Mouse (Mus musculus) CD4-positive helper T cell, adult 2 months (primary cell): Measurements from ENCODE around the gene E130309D02Rik.

Experiments used
- DNase-seq: peaks from one replicate; pipeline ENCODE4 v3.0.0-alpha.2; 2012; ENCODE audit warnings: low read depth, missing footprints, low spot score

Gene E130309D02Rik

GRCm38 (mm10) chr5:143314730-143315513, at the start of gene E130309D02Rik:
Gene E130309D02Rik, minus strand, starts transcription at chr5:143315360.
- peak; percentile 91 for DNase-seq

DNA sequence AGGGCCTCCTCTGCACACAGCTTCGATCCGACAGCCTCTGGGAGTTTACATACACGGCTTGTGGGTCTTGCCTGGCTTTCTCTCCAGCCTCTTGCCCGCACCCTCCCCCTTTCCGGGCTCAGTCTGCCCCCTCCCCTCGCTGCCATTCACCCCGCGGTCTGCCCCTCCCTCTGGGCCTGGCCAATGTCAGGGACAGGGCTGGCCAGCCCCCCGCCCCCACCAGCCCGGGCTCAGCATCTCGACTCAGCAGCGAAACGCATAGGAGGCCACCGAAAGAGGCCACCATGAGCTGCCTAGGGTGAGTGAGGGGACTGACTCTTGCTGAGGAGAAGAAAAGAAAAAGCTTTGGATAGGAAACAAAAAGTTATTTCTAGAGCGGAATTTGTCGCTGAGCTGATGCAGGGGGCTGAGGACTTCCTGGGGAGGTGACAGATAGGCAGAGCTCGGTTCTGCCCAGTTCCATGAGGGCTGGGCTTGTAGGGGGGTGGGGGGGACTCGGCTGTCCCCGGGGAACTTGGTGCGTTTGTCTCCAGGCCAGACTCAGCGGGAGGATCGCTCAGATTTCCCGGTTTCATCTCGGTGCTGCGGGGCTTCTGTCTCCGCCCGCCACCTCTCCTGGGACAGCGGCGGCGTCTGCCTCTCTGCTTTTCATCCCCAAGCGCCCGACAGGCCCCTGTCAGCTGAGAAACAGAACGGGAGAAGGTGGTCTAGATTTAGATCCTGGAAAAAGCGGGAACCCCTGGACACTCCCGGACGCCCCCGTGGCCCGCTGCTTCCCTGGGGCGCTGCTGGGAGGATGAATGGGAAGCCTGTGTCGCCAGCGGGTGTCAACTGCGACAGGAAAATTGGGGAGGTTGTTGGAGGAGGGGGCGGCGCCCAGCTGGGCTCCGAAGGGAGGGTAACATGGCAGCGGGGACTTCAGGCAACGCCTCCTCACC, 48.8 kb upstream of the E130309D02Rik start:
- DNase-seq, result no peak

DNA sequence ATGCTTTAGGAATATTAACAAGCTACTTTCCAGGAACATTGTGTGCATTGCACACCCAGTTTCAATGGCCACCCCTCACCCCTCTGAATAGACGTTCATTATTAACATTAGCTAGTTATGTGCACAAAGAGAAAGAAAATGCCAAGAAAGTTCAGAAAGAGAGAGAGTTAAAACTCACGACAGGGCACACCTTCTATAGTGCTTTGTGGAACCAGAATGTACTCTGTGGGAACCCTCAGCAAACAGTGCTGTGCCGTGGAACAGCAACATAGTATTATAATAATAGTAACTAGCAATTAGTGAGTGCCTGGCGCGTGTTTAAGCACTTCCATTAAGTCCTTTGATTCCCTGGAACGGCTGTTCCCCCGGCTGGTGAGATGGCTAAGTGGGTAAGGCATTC, 46.3 kb upstream of the E130309D02Rik start:
- DNase-seq, result no peak

- DNase-seq, result no peak
Observed at GRCm38 (mm10) chr5:143360000-143360399, 44.8 kb upstream of the E130309D02Rik start.

DNA sequence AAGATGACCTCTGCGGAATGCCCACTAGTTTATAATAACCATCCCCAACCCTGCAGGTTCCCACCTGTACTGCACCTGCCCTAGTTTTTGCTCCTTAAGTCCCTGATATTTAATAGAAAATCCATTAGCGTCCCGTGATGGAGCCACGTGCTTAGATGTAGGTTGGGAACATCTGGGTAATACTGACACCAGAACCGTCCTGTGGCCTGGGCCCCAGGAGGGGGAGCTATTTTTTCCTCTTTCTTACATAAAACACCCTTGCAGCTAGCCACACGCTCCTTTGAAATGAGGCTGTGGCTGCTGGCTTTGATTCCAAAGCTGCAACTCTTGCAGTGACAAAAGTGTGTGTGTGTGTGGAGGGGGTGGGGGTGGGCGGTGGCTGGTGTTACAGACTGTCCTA, 44.1 kb upstream of the E130309D02Rik start:
- no peak for DNase-seq

DNA sequence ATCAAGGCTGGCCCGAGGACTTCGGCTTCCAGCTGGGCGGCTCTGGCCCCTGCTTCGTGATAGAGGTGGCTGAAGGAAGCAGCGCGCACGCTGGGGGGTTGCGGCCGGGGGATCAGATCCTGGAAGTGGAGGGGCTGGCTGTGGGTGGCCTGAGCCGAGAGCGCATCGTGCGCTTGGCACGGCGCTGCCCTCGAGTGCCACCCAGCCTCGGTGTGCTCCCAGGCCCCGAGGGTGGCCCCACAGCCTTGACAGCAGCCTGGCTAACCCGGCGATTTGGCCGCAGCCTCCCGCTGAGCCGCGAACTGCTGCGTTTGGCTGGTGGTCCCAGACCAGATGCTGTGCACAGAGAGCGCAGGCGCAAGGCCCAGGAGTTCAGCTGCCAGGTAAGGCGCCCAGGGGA, 42.4 kb upstream of the E130309D02Rik start:
- no peak for DNase-seq

DNA sequence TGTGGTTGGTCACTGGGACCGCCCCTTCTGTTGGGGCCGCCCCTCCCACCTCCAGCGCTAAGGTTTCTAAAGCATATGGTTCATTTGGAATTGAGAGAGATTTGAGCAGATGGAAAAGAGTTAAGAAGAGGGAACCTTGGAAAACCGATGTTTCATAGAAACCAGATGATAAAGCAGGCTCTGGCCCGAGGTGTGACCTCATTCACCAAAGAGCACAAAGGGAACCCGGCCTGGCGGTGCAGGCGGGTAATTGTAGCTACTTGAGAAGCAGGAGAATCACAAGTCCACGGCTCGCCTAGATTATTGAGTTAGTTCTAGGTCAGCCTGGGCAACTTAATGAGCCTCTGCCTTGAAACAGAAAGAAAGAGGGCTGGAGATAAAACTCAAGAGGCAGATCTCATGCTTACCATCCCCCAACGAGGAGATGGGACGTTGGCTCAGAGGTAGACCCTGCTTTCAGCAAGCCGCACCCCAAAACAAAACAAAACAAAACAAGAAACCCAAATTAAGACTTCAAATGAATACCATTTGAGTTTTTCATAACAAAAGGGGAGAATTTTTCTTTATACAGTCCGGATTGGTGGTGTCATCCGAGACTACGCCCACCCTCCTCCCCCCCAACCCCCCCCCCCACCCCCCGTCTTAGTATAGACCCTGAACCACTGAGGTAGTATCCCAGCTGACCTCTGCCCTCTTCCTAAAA, 41.7 kb upstream of the E130309D02Rik start, which contains the start of gene Grid2ip:
Gene Grid2ip, plus strand, starts transcription at position 653 of the 703 bp plus-strand sequence.
- no peak for DNase-seq

- no peak for DNase-seq
Observed at GRCm38 (mm10) chr5:143356017-143356416, 40.9 kb upstream of the E130309D02Rik start.

GRCm38 (mm10) chr5:143346367-143346766, 31.2 kb upstream of the E130309D02Rik start:
- no peak for DNase-seq

GRCm38 (mm10) chr5:143339603-143340002, 24.4 kb upstream of the E130309D02Rik start:
- no peak for DNase-seq

DNA sequence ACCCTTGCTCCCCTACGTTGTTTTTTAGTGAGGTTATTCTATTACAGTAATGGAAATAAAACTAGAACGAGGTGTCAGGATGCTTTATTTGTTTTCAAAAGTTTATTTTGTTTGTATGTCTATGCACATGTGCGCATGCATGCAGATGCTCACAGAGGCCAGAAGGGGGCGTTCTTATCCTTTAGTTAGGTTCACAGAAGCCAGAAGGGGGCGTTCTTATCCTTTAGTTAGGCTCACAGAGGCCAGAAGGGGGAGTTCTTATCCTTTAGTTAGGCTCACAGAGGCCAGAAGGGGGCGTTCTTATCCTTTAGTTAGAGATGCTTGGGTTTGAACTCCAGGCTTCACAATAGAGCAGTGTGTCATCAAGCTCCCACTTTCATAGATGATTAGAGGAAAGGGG, 21.4 kb upstream of the E130309D02Rik start:
- peak; percentile 25 for DNase-seq

GRCm38 (mm10) chr5:143335089-143335460, 19.9 kb upstream of the E130309D02Rik start:
- DNase-seq, result no peak

DNA sequence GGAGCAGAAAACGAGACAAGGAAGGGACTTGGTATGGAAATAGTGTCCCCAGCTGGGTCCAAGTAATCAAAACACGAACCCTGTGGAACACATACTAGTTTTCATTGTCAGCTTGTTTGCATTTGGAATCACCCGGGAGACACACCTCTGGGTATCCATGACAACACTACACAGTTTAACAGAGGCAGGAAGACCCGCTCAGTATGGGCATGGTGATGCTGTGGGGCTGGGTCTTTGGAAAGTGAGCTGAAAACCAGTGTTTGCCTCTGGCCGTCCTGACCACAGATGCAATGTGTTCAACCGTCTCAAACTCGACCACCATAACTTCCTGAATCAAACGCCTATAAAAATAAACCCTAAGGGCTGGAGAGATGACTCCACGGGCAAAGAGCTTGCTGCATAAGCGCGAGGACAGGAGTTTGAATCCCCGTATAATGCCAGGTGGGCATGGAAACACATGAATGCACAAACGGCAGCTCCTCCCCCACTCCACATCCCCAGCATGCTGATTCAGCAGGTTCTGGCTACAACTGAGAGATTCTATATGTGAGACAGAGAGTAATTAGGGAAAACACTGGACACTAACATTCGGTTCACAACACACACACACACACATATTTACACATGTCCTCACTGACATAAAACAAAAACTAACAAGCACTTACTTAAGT, 19.4 kb upstream of the E130309D02Rik start:
- DNase-seq, result no peak

DNA sequence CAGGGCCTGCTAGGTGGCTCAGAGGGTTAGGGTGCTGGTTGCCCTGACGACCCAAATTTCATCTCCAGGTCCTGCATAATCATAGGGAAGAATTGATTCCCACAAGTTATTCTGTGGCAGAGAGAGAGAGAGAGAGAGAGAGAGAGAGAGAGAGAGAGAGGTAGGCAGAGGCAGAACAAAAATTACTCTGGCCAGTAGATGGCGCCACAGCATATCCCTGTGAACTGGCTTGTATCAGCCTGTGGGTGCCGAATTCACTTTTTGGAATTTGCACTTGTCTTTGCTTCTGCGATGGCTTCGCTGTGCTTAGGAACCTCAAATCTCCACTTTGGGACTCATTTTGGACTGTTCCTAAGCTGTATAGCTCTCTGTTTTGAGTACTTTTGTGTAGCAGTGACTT, 18.7 kb upstream of the E130309D02Rik start:
- DNase-seq, result peak; percentile 79

GRCm38 (mm10) chr5:143328690-143329495, 13.7 kb upstream of the E130309D02Rik start, which contains the start of gene Zdhhc4:
Gene Zdhhc4, minus strand, starts transcription at chr5:143329256.
- peak; percentile 92 for DNase-seq

DNA sequence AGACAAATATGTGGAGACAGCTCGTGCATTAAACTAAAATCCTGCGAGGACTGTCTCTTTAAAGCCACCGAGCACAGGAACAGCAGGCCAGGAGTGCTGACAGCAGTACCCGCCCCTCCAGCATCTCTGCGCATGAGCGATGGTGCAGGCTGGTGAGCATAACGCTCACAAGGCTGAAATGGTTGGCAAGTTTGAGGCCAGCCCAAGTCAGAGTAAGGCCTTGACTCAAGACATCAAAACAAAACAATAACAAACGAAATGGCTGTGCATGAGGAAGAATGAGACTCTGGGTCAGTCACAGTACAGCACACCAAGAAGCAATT, 2.1 kb upstream of the E130309D02Rik start:
- no peak for DNase-seq

DNA sequence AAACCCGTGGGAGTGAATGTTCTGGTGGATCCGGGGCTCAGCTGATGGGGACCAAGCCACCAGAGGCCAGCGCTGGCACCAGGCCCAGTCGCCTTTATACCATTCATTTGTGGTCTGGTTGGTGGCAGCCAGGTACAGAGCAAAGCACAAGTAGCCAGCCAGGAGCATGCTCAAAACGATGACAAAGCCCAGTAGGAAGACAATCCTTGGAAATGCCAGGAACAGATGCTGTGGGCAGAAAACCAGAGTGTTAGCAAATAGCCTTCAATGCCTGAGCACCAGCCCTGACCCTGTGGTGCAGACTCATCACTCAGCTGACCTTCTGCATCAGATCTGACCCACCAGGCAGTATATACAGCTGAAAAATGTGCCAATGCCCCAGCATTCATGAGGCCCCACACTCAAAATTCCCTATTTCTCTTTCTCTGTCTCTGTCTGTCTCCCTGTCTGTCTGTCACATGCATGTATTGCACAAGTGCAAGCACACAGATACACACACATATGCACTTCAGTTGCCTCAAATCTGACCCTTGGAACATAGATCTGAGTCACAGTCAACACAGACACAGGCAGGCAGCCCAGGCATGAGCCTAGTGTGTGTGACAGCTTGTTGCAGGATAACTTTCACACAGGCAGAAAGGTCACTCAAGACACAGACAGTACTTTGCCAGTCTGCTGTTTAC, 1.6 kb upstream of the E130309D02Rik start:
- no peak for DNase-seq

DNA sequence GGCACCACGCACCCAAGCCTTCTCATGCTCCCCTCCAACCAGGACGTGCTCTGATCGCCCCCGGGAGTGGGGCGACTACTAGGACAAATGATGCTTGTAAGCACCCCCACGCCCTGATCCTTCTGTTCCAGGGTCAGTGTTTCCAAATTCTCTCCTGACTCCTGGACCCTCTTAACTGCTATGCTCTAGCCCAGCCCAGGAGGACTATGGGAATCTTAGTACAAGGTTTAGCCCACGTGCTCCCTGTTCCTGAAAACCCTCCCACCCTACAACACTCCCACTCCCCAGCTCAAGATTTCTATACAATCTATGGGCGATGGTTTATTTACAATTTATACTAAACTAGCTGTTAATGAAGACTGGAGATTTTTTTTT, 341 bp upstream of the E130309D02Rik start:
- DNase-seq, result no peak

GRCm38 (mm10) chr5:143314183-143314729, 904 bp downstream of the E130309D02Rik start:
- DNase-seq, result no peak

- DNase-seq, result peak; percentile 84
Observed at GRCm38 (mm10) chr5:143311886-143312285, 3.3 kb downstream of the E130309D02Rik start.
